Mouse (Mus musculus): ENCODE results near the gene Cxcr5. TPM values are rescaled to one million over a fixed set of nuclear protein-coding genes. Genes with fewer than 3 reads are reported as not detected.

Cxcr5 gene
- polyA plus RNA-seq, 1 experiment from 2014 or later, result not detected

GRCm38 (mm10) chr9:44475936-44476335, 85.7 kb downstream of the Cxcr5 start:
- H3K9me3 ChIP-seq (ENCODE audit: control insufficient read depth, low read length), result no peaks in the 10 kb centered on the region
- H3K36me3 ChIP-seq (ENCODE audit: control insufficient read depth, insufficient read depth, low read length), result no peaks in the 10 kb centered on the region
- no peak overlapping the region for H3K9ac ChIP-seq (ENCODE audit: low read depth, low read length)
- no peak overlapping the region for H3K4me2 ChIP-seq (ENCODE audit: low read length)
- no peaks in the 10 kb centered on the region for H3K27me3 ChIP-seq (replicated peaks; ENCODE audit: control insufficient read depth, insufficient read depth, low read length)
- 98% methylated on average over 3 of the region's 3 CpGs for WGBS
- no peak overlapping the region for H3K4me3 ChIP-seq (ENCODE audit: low read length)
- no peak overlapping the region for H3K27ac ChIP-seq (ENCODE audit: low read depth, low read length)
- H3K4me1 ChIP-seq (ENCODE audit: control insufficient read depth, insufficient read depth, low read depth, low read length), result peaks cover 17% of the 10 kb centered on the region
- ATAC-seq, result no peak

- H3K9ac ChIP-seq (ENCODE audit: low read depth, low read length), result no peak overlapping the region
These were observed 87.3 kb downstream of the Cxcr5 start for GRCm38 (mm10) chr9:44474327-44474726.

GRCm38 (mm10) chr9:44473184-44473583, 88.5 kb downstream of the Cxcr5 start:
- ATAC-seq, result no peak
- Histone ChIP-seq H3K4me2 (ENCODE audit: low read length) (no peak overlapping the region), H3K9ac (ENCODE audit: low read depth, low read length) (no peak overlapping the region), H3K27me3 (replicated peaks; ENCODE audit: control insufficient read depth, insufficient read depth, low read length) (no peaks in the 10 kb centered on the region), H3K4me3 (ENCODE audit: low read length) (no peak overlapping the region), H3K4me1 (ENCODE audit: control insufficient read depth, insufficient read depth, low read depth, low read length) (peaks cover 17% of the 10 kb centered on the region), H3K9me3 (ENCODE audit: control insufficient read depth, low read length) (no peaks in the 10 kb centered on the region), H3K27ac (ENCODE audit: low read depth, low read length) (no peak overlapping the region), H3K36me3 (ENCODE audit: control insufficient read depth, insufficient read depth, low read length) (no peaks in the 10 kb centered on the region)
- WGBS, result 60% methylated on average over 3 of the region's 3 CpGs

More at GRCm38 (mm10) chr9:44474327-44474726, 87.3 kb downstream of the Cxcr5 start:
- H3K9me3 ChIP-seq (ENCODE audit: control insufficient read depth, low read length), result no peaks in the 10 kb centered on the region
- H3K27me3 ChIP-seq (replicated peaks; ENCODE audit: control insufficient read depth, insufficient read depth, low read length), result no peaks in the 10 kb centered on the region
- H3K36me3 ChIP-seq (ENCODE audit: control insufficient read depth, insufficient read depth, low read length), result no peaks in the 10 kb centered on the region
- no peak for ATAC-seq
- no peak overlapping the region for H3K4me3 ChIP-seq (ENCODE audit: low read length)
- H3K4me2 ChIP-seq (ENCODE audit: low read length), result no peak overlapping the region
- H3K27ac ChIP-seq (ENCODE audit: low read depth, low read length), result no peak overlapping the region
- peaks cover 10% of the 10 kb centered on the region for H3K4me1 ChIP-seq (ENCODE audit: control insufficient read depth, insufficient read depth, low read depth, low read length)
- WGBS, result 43% methylated on average over 1 of the region's 1 CpGs

- no peaks in the 10 kb centered on the region for H3K27me3 ChIP-seq (replicated peaks; ENCODE audit: control insufficient read depth, insufficient read depth, low read length)
- no peaks in the 10 kb centered on the region for H3K9me3 ChIP-seq (ENCODE audit: control insufficient read depth, low read length)
- H3K9ac ChIP-seq (ENCODE audit: low read depth, low read length), result 0 out of 2 replicates have a peak overlapping the region, but pooled peaks have one; percentile 14
- H3K4me2 ChIP-seq (ENCODE audit: low read length), result no peak overlapping the region
- H3K36me3 ChIP-seq (ENCODE audit: control insufficient read depth, insufficient read depth, low read length), result no peaks in the 10 kb centered on the region
- peaks cover 7% of the 10 kb centered on the region for H3K4me1 ChIP-seq (ENCODE audit: control insufficient read depth, insufficient read depth, low read depth, low read length)
- peak overlapping the region; percentile 4; the same call in 1 of the 2 replicates for H3K27ac ChIP-seq (ENCODE audit: low read depth, low read length)
- H3K4me3 ChIP-seq (ENCODE audit: low read length), result no peak overlapping the region
- peak; percentile 63; the same call in 1 of the 2 replicates for ATAC-seq
- 39% methylated on average over 2 of the region's 2 CpGs for WGBS
These were observed 92.9 kb downstream of the Cxcr5 start for GRCm38 (mm10) chr9:44468800-44469199.

- H3K9me3 ChIP-seq (ENCODE audit: control insufficient read depth, low read length), result no peaks in the 10 kb centered on the region
- ATAC-seq, result no peak
- no peaks in the 10 kb centered on the region for H3K36me3 ChIP-seq (ENCODE audit: control insufficient read depth, insufficient read depth, low read length)
- no peak overlapping the region for H3K4me2 ChIP-seq (ENCODE audit: low read length)
- H3K4me3 ChIP-seq (ENCODE audit: low read length), result no peak overlapping the region
- H3K27ac ChIP-seq (ENCODE audit: low read depth, low read length), result peak overlapping the region; percentile 4; the same call in 1 of the 2 replicates
- WGBS, result 64% methylated on average over 7 of the region's 7 CpGs
- peaks cover 7% of the 10 kb centered on the region for H3K4me1 ChIP-seq (ENCODE audit: control insufficient read depth, insufficient read depth, low read depth, low read length)
- no peak overlapping the region for H3K9ac ChIP-seq (ENCODE audit: low read depth, low read length)
- H3K27me3 ChIP-seq (replicated peaks; ENCODE audit: control insufficient read depth, insufficient read depth, low read length), result no peaks in the 10 kb centered on the region
These were observed 93.5 kb downstream of the Cxcr5 start for GRCm38 (mm10) chr9:44468224-44468623.

GRCm38 (mm10) chr9:44461950-44462349, 99.7 kb downstream of the Cxcr5 start:
- WGBS, result 86% methylated on average over 5 of the region's 5 CpGs
- ATAC-seq, result no peak

More at GRCm38 (mm10) chr9:44461950-44462349, 99.7 kb downstream of the Cxcr5 start:
- Histone ChIP-seq H3K4me3 (ENCODE audit: low read length) (no peak overlapping the region), H3K27me3 (replicated peaks; ENCODE audit: control insufficient read depth, insufficient read depth, low read length) (no peaks in the 10 kb centered on the region), H3K9ac (ENCODE audit: low read depth, low read length) (no peak overlapping the region), H3K27ac (ENCODE audit: low read depth, low read length) (no peak overlapping the region), H3K4me2 (ENCODE audit: low read length) (no peak overlapping the region), H3K4me1 (ENCODE audit: control insufficient read depth, insufficient read depth, low read depth, low read length) (peaks cover 10% of the 10 kb centered on the region), H3K36me3 (ENCODE audit: control insufficient read depth, insufficient read depth, low read length) (no peaks in the 10 kb centered on the region), H3K9me3 (ENCODE audit: control insufficient read depth, low read length) (no peaks in the 10 kb centered on the region)

Other genes starting within 250 kb of the Cxcr5 start
- gene C2cd2l, start 241.6 kb downstream of the Cxcr5 start, polyA plus RNA-seq (2015; fragmentation: Nextera tagmentation; extraction: Ambion mirVana), result 23.1 and 27.1 TPM in 2 replicates
- gene Dpagt1, start 235.9 kb downstream of the Cxcr5 start, polyA plus RNA-seq (2015; fragmentation: Nextera tagmentation; extraction: Ambion mirVana), result 32.5 and 42.6 TPM in 2 replicates
- gene H2afx, start 227.2 kb downstream of the Cxcr5 start, polyA plus RNA-seq (2015; fragmentation: Nextera tagmentation; extraction: Ambion mirVana), result 106 and 143 TPM in 2 replicates
- gene Hmbs, start 217.6 kb downstream of the Cxcr5 start, polyA plus RNA-seq (2015; fragmentation: Nextera tagmentation; extraction: Ambion mirVana), result 64.0 and 67.4 TPM in 2 replicates
- 43.5 and 46.4 TPM in 2 replicates for gene Vps11, start 200.2 kb downstream of the Cxcr5 start, polyA plus RNA-seq (2015; fragmentation: Nextera tagmentation; extraction: Ambion mirVana)
- 25.3 and 29.0 TPM in 2 replicates for gene Hyou1, start 182.4 kb downstream of the Cxcr5 start, polyA plus RNA-seq (2015; fragmentation: Nextera tagmentation; extraction: Ambion mirVana)
- gene Slc37a4, start 165.0 kb downstream of the Cxcr5 start, polyA plus RNA-seq (2015; fragmentation: Nextera tagmentation; extraction: Ambion mirVana), result 56.8 and 60.2 TPM in 2 replicates
- gene Rps25, start 154.7 kb downstream of the Cxcr5 start, polyA plus RNA-seq (2015; fragmentation: Nextera tagmentation; extraction: Ambion mirVana), result 742 and 834 TPM in 2 replicates
- 293 and 308 TPM in 2 replicates for gene Trappc4, start 154.3 kb downstream of the Cxcr5 start, polyA plus RNA-seq (2015; fragmentation: Nextera tagmentation; extraction: Ambion mirVana)
- 32.3 and 32.4 TPM in 2 replicates for gene Ccdc84, start 143.3 kb downstream of the Cxcr5 start, polyA plus RNA-seq (2015; fragmentation: Nextera tagmentation; extraction: Ambion mirVana)
- gene Foxr1, start 120.7 kb downstream of the Cxcr5 start, polyA plus RNA-seq (2015; fragmentation: Nextera tagmentation; extraction: Ambion mirVana), result not detected in 2 replicates
- gene Upk2, start 106.9 kb downstream of the Cxcr5 start, polyA plus RNA-seq (2015; fragmentation: Nextera tagmentation; extraction: Ambion mirVana), result not detected in 2 replicates
- 9.7 and 11.1 TPM in 2 replicates for gene Bcl9l, start 79.1 kb downstream of the Cxcr5 start, polyA plus RNA-seq (2015; fragmentation: Nextera tagmentation; extraction: Ambion mirVana)
- 12.5 and 14.6 TPM in 2 replicates for gene Ddx6, start 43.0 kb upstream of the Cxcr5 start, polyA plus RNA-seq (2015; fragmentation: Nextera tagmentation; extraction: Ambion mirVana)
- gene Treh, start 111.4 kb upstream of the Cxcr5 start, polyA plus RNA-seq (2015; fragmentation: Nextera tagmentation; extraction: Ambion mirVana), result not detected in 2 replicates
- gene Phldb1, start 173.3 kb upstream of the Cxcr5 start, polyA plus RNA-seq (2015; fragmentation: Nextera tagmentation; extraction: Ambion mirVana), result 37.4 and 44.2 TPM in 2 replicates
- 130 and 145 TPM in 2 replicates for gene Arcn1, start 206.0 kb upstream of the Cxcr5 start, polyA plus RNA-seq (2015; fragmentation: Nextera tagmentation; extraction: Ambion mirVana)
- gene Ift46, start 206.0 kb upstream of the Cxcr5 start, polyA plus RNA-seq (2015; fragmentation: Nextera tagmentation; extraction: Ambion mirVana), result 152 and 160 TPM in 2 replicates
- gene Tmem25, start 237.4 kb upstream of the Cxcr5 start, polyA plus RNA-seq (2015; fragmentation: Nextera tagmentation; extraction: Ambion mirVana), result 23.5 and 24.8 TPM in 2 replicates
- not detected in 2 replicates for gene Ttc36, start 241.2 kb upstream of the Cxcr5 start, polyA plus RNA-seq (2015; fragmentation: Nextera tagmentation; extraction: Ambion mirVana)